Mouse (Mus musculus): Measurements from ENCODE around the gene Pld6. TPM values are rescaled to one million over a fixed set of nuclear protein-coding genes. Genes with fewer than 3 reads are reported as not detected.
A peak's percentile ranks its signal among the peaks of the same experiment; 100 is the strongest.

The Pld6 gene
- total and polyA plus RNA-seq, 3 experiments: 3.1 to 5.5 TPM; not detected in 1

DNA sequence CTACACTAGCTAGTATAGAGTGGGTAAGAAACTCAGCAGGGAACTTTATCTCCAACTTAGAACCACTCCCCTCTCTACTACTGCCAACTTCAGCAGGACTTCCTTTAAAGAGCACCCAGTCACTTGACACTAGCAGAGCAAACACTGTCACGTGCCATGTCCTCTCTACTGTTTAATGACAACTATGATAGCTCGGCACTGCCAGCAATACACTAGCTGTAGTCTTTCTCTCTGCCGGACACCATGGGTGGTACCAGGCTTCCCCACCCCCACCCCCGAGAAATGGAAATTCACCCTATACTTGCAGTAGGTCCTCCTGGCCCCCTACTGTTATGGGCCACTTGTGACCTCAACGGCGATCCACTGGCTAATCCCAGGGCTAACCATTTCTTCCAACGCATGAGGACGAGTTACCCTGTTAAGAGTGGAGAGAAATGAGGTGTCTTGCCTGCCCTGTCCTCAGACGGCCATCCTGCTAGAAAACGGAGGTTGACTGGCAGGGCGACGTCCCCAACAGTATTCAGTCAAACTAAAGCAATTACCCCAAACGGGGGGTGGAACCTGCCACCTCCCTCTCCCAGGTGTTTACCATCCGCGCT is 21.7 kb upstream of the Pld6 start (continued):
- TF ChIP-seq SIN3A (IDR thresholded peaks at IDR 0.05; ENCODE audit: low read length) (peak; percentile 99), NRF1 (IDR thresholded peaks at IDR 0.05; ENCODE audit: insufficient read depth, low read depth, low read length, poor library complexity, severe bottlenecking) (no peak), USF2 (IDR thresholded peaks at IDR 0.05; ENCODE audit: borderline replicate concordance in 1 of 2, insufficient read depth in 1 of 2, low read depth in 1 of 2, low read length in 2 of 2) (peak; percentile 69 to 90), TAL1 (IDR thresholded peaks at IDR 0.05; ENCODE audit: low read length) (no peak), MAX (IDR thresholded peaks at IDR 0.05; ENCODE audit: low read length) (peak; percentile 98), UBTF (IDR thresholded peaks at IDR 0.05; ENCODE audit: borderline replicate concordance, insufficient read depth, low read depth, low read length) (0 out of 2 replicates have a peak, but pooled peaks have one; percentile 37)

DNA sequence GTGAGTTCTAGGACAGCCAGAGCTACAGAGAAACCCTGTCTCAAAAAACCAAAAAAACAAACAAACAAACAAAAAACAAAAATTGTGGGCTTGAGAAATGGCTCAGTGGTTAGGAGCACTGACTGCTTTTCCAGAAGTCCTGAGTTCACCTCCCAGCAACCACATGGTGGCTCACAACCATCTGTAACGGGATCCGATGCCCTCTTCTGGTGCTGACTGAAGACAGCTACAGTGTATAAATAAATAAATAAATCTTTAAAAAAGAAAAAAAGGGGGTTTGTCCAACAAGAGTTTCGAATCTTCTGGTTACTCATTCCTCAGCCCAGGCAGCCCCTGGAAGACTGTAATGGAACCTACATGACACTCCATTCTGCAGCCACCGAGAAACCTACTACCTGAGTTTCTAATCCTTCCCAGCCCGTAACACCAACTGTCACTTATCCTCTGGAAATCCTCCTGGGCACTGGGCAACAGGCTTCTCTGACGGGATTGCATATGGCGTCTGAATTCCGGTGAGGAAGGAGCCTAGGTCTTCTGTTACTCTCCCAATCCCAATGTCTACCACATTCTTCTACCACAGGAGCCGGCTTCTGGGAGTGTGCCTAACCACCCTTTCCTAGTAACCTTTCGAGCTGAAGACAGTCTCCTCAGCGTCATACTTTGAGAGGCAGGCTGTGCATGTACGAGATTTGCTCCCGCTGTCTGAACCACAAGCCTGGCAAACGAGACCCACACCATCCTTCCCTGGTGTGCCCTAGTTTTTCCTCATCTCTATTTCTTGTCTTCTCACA is 20.9 kb upstream of the Pld6 start:
- DNase-seq (ENCODE audit: low read depth, low spot score): no peak
- Histone ChIP-seq H3K4me1 (ENCODE audit: control insufficient read depth in 1 of 2, insufficient read depth in 2 of 2, low read length in 2 of 2) (peaks cover 3 to 12% of the 10 kb centered on the region in 2 experiments; a peak in 3 of 4 replicates), H3K9me3 (replicated peaks; ENCODE audit: insufficient read depth, low read length) (no peaks in the 10 kb centered on the region), H3K4me3 (ENCODE audit: control insufficient read depth in 1 of 2, insufficient read depth in 1 of 2, low read depth in 2 of 2, low read length in 2 of 2) (peak overlapping the region; percentile 39 to 88), H3K9ac (ENCODE audit: control insufficient read depth, low read depth, low read length, poor library complexity, severe bottlenecking) (peak overlapping the region; percentile 28), H3K79me2 (ENCODE audit: control insufficient read depth, insufficient read depth, low read length, poor library complexity) (peaks cover 17% of the 10 kb centered on the region), H3K27ac (ENCODE audit: control insufficient read depth, low read depth, low read length) (peak overlapping the region; percentile 21), H3K36me3 (ENCODE audit: control insufficient read depth in 1 of 2, insufficient read depth in 2 of 2, low read length in 2 of 2) (peaks cover 6 to 7% of the 10 kb centered on the region in 2 experiments), H3K27me3 (ENCODE audit: control insufficient read depth in 1 of 2, insufficient read depth in 2 of 2, low read length in 2 of 2) (no peaks in the 10 kb centered on the region)
- TF ChIP-seq HCFC1 (IDR thresholded peaks at IDR 0.05; ENCODE audit: low read depth, low read length) (no peak), SMC3 (IDR thresholded peaks at IDR 0.05; ENCODE audit: low read depth, low read length) (0 out of 2 replicates have a peak, but pooled peaks have one; percentile 11), CTCF (IDR thresholded peaks at IDR 0.05 in 2 of 3, conservative IDR thresholded peaks at IDR 0.05 in 1 of 3; ENCODE audit: control insufficient read depth in 1 of 3, insufficient read depth in 1 of 3, low read depth in 2 of 3, low read length in 3 of 3, poor library complexity in 1 of 3, severe bottlenecking in 1 of 3) (peak in 2 of 3 experiments; percentile 7 to 39; a peak in 2 of 6 replicates), GATA1 (IDR thresholded peaks at IDR 0.05; ENCODE audit: low read depth, low read length) (no peak), ZC3H11A (IDR thresholded peaks at IDR 0.05; ENCODE audit: low read depth, low read length) (no peak), RAD21 (IDR thresholded peaks at IDR 0.05; ENCODE audit: low read depth, low read length) (no peak)

DNA sequence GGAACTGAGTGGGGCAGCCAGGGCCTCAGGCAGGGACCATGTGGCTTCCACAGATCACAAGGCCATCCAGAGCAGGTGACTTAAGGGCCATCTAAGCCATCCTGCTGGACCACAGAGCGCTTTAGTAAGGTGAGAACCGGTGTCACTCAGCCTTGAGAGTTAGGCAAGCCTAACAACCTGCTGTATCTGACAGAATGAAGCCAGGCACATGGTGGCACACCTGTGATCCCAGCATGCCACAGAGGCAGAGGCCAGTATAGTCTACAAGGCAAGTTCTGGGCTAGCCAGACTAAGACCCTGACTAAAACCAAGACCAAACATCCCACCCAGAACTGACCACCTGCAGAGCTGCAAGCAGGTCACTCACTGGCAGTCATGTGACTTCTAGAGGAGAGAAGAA is 18.2 kb upstream of the Pld6 start:
- Histone ChIP-seq H3K36me3 (ENCODE audit: control insufficient read depth in 1 of 2, insufficient read depth in 2 of 2, low read length in 2 of 2) (peaks cover 5 to 14% of the 10 kb centered on the region in 2 experiments), H3K27ac (ENCODE audit: control insufficient read depth, low read depth, low read length) (no peak overlapping the region), H3K4me3 (ENCODE audit: control insufficient read depth in 1 of 2, insufficient read depth in 1 of 2, low read depth in 2 of 2, low read length in 2 of 2) (no peak overlapping the region)

More for the DNA sequence above, 18.2 kb upstream of the Pld6 start:
- TF ChIP-seq JUND (IDR thresholded peaks at IDR 0.05; ENCODE audit: low read depth, low read length): no peak
- TF ChIP-seq TAL1 (IDR thresholded peaks at IDR 0.05; ENCODE audit: low read length): no peak
- no peak for TF ChIP-seq ELF1 (IDR thresholded peaks at IDR 0.05; ENCODE audit: low read depth, low read length)
- TF ChIP-seq KAT2A (conservative IDR thresholded peaks at IDR 0.05; ENCODE audit: low read depth, low read length): no peak
- no peak for TF ChIP-seq MAZ (IDR thresholded peaks at IDR 0.05; ENCODE audit: low read depth, low read length)
- no peak for TF ChIP-seq MYC (IDR thresholded peaks at IDR 0.05; ENCODE audit: low read depth, low read length)
- no peak for TF ChIP-seq SIN3A (IDR thresholded peaks at IDR 0.05; ENCODE audit: low read length)
- no peak for TF ChIP-seq NRF1 (IDR thresholded peaks at IDR 0.05; ENCODE audit: insufficient read depth, low read depth, low read length, poor library complexity, severe bottlenecking)
- TF ChIP-seq NELFE (IDR thresholded peaks at IDR 0.05; ENCODE audit: low read depth, low read length): no peak
- no peak for TF ChIP-seq USF1 (IDR thresholded peaks at IDR 0.05; ENCODE audit: low read depth, low read length)
- no peak for TF ChIP-seq RCOR1 (IDR thresholded peaks at IDR 0.05; ENCODE audit: low read depth, low read length)
- Histone ChIP-seq H3K4me1 (ENCODE audit: control insufficient read depth in 1 of 2, insufficient read depth in 2 of 2, low read length in 2 of 2) (peaks cover 0 to 6% of the 10 kb centered on the region in 2 experiments; a peak in 2 of 4 replicates), H3K79me2 (ENCODE audit: control insufficient read depth, insufficient read depth, low read length, poor library complexity) (peaks cover 17% of the 10 kb centered on the region), H3K9me3 (replicated peaks; ENCODE audit: insufficient read depth, low read length) (no peaks in the 10 kb centered on the region), H3K27me3 (ENCODE audit: control insufficient read depth in 1 of 2, insufficient read depth in 2 of 2, low read length in 2 of 2) (no peaks in the 10 kb centered on the region), H3K9ac (ENCODE audit: control insufficient read depth, low read depth, low read length, poor library complexity, severe bottlenecking) (no peak overlapping the region)
- DNase-seq (ENCODE audit: low read depth, low spot score): no peak
